Mouse (Mus musculus): ENCODE data around the gene Hemk1.

Hemk1 gene

GRCm38 (mm10) chr9:107338172-107338883 lies at the start of gene Hemk1:
Gene Hemk1 (minus strand): TSS chr9:107338350.
- peak; percentile 13; the same call in 1 of the 2 replicates for TF ChIP-seq GATA4 (IDR thresholded peaks at IDR 0.05; ENCODE audit: insufficient replicate concordance, low read length)

DNA sequence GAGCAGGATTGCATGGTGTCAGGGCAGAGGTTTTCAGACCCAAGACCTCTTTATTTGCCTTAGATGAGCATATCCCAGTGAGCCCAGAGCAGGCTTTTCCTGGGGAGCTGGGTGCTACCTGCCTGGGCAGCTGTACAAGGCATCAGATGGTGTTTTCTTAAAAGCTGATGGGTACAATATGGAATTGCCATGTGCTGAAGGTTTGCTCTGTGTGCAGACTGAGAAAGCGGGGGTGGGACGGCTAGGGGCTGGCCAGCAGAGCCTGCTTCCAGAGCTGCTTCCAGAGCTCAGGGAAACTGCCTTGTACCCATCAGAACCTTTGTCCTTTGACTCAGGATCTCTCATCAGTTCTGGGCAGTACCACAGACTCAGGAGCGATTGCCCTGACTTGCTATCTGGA lies 49.6 kb upstream of the Hemk1 start:
- no peak for TF ChIP-seq GATA4 (IDR thresholded peaks at IDR 0.05; ENCODE audit: insufficient replicate concordance, low read length)

- no peak for TF ChIP-seq GATA4 (IDR thresholded peaks at IDR 0.05; ENCODE audit: insufficient replicate concordance, low read length)
Observed at GRCm38 (mm10) chr9:107386722-107387121, 48.6 kb upstream of the Hemk1 start.

- no peak for TF ChIP-seq GATA4 (IDR thresholded peaks at IDR 0.05; ENCODE audit: insufficient replicate concordance, low read length)
Observed at GRCm38 (mm10) chr9:107384396-107384795, 46.2 kb upstream of the Hemk1 start.

GRCm38 (mm10) chr9:107381723-107382122 lies 43.6 kb upstream of the Hemk1 start:
- TF ChIP-seq GATA4 (IDR thresholded peaks at IDR 0.05; ENCODE audit: insufficient replicate concordance, low read length): no peak

DNA sequence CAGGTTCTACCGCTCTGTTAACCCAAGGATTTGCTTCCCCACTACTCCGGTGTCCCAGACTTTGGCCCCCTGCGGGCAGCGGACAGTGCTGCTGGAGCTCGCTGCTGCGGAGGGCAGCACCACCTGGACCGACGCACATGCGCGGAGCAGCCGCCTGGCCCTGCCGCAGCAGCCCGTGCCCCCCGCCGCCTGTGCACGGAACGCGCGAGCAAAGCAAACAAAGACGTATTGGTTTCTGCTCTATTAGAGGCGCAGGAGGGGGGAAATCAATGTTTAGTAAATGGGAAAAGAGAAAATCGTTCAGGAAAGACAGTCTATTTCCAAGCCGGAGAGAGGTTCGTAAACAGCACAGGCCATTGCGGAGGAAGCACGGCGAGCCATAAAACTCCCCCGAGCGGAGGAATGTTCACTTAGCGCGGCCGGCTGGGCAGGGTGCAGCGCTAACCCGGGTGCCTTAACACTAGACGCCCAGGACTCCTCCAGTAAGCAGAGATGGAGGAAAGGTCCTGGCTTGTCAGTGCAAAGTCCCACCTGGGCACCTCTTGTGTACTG lies 39.9 kb upstream of the Hemk1 start:
- no peak for TF ChIP-seq GATA4 (IDR thresholded peaks at IDR 0.05; ENCODE audit: insufficient replicate concordance, low read length)

DNA sequence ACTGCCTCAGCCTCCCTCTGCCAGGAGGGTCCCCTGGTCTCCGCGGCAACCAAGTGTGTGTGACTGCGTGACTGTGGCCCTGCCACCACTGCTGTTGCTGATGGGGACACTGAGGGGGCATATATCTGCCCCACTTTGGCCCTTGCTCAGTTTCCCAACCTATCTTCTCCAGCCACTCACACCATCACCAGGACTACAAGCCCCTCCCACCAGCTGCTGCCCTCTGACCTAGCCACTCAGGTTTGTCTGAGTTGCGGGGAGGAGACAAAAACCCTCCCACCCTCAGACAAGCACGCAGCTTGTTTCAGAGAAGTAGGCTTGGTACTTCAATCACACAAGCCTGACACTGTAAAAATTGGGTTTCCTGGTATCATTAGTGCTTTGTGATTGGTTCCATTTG lies 37.3 kb upstream of the Hemk1 start:
- TF ChIP-seq GATA4 (IDR thresholded peaks at IDR 0.05; ENCODE audit: insufficient replicate concordance, low read length): no peak

DNA sequence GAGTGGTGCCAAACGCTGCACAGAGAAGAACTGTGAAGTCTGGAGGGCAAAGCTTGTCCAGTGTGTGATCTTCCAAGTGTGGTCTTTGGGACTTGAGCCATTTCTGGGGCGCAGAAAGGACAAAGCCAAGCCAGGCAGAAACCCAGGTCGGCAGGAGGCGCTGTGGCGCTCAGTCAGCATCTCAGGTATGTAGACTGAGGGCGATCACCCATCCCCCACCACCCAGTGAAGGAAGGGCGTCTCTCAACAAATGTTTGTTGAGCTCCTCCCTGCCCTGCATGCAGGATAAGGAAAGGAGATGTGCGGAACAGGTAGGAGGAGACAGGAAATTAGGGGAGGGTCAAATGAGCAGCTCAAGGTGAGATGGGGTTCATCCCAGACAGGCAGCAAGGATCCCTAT lies 36.5 kb upstream of the Hemk1 start:
- no peak for TF ChIP-seq GATA4 (IDR thresholded peaks at IDR 0.05; ENCODE audit: insufficient replicate concordance, low read length)

DNA sequence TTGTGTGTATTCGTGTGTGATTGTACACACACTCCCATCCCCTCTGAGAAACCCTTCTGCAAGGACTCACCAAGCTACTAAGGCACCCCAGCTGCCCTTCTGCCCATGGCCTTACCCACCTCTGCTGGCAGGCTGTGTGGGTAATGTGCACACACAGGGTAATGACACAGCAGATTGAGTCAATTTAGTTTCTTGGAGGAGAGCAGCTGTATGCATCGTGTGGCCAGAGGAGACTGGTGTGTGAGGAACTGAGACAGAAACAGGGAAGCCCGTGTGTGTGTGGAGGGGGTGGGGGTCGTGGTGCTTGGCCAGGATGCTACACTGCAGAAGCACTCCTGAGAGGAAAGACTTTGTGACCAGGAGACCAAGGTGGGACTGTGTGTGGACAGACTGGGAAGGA lies 34.3 kb upstream of the Hemk1 start:
- no peak for TF ChIP-seq GATA4 (IDR thresholded peaks at IDR 0.05; ENCODE audit: insufficient replicate concordance, low read length)

DNA sequence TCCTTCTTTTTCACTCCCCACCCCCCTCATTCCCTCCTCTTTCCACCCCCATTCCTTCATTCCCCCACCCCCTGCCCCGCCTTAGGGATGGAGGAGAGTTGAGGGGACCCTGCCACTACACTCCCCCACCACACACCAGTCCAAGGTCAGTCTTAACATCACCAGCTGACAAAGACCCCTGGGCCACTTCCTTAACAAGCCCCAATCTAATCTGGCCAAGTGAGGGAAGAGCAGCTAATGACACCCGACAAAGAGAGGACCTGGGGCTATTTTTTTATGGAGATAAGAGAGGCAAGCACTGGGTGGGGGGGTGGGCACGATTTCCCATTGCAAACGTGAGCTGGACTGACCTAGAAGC lies 31.9 kb upstream of the Hemk1 start:
- TF ChIP-seq GATA4 (IDR thresholded peaks at IDR 0.05; ENCODE audit: insufficient replicate concordance, low read length): no peak

DNA sequence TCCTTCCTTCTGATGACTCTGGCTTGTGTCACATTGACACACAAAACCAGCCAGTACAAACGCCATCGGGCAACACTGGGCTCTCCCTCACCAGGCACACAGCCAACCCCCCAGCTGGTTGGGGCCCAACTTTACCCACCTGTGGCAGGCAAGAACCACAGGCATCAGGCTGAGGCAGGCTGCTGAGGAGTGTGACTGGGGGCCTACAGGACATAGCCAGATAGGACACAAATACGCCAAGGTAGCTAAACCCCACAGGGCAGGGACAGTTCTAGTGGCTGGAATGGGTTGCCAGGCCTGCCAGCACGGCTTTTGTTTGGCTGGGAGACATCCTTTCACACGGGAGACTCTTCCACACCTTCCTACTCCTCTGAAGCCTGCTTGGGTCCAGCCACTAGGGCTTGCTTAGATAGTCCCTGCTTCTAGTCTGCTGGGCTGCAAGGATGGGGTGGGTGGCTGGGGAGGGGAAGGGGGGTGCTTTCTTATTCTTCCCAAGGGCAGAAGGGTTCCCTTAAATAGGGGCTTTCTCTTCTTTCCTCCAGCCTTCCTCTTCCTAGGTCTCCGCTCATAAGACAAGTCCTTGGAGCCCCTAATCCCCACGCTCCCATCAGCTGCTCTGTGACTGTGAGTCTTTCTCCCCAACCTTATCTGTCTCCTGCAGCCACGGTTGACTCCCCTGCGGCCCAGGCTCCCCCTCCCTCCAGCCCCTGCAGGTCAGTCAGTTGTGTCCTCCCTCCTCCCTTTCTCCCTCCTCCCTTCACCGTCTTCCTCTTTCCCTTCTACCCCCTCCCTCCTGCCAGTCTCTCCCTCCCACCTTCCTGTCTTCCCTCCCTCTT lies 31.3 kb upstream of the Hemk1 start:
- TF ChIP-seq GATA4 (IDR thresholded peaks at IDR 0.05; ENCODE audit: insufficient replicate concordance, low read length): no peak

DNA sequence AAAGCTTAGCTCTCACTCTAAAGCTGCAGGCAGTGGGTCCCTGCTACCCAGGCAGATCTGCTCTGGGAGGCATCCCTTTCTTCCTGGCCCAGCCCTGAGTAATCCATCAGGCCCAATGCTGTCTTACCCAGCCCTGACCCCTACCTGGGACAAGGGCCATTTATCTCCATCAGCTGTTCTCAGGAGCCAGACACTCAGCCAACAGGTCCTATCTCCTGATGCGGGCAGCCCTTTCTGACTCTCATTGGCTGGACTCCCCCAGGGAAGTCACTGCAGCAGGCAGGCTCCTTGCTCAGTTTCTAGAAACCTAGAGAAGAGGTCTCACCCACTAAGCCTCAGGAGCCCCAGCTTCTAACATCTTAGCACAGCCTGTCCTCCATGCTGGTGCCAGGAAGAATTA lies 30.2 kb upstream of the Hemk1 start:
- no peak for TF ChIP-seq GATA4 (IDR thresholded peaks at IDR 0.05; ENCODE audit: insufficient replicate concordance, low read length)

DNA sequence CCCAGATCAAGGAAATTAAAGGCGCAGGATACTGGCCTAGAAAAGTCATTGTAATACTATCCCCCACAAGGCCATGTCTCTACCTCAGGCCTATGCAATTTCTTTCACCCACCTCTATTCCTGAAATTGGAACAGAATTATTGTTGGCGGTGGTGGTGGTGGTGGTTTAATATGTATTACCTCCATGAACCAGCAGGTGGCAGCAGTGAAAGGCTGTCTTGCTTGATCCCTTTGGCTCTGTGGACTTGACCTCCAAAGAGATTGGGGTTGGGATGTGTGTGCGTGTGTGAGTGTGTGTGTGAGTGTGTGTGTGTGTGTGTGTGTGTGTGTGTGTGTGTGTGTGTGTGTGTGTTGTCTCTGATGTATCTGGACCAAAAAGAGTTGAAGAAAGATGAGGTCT lies 28.5 kb upstream of the Hemk1 start:
- TF ChIP-seq GATA4 (IDR thresholded peaks at IDR 0.05; ENCODE audit: insufficient replicate concordance, low read length): no peak

DNA sequence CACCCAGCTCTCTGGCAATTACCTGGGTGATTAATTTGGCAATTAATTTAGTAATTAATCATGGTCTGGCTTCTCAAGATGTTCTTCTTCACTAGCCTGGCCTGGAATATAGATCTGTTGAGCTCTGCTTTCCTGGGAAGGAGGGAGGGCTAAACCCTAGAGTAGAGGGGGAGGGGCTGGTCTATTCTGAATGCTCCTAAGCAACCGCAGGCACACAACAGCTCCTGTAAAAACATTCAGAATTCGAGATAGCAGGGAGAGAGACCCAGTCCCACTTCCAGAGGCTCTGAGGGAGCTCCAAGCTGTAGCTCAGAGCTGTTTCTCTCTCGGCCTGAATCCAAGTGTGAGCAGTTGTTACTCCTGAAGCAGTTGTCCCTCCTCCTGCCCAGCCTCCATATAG lies 22.8 kb upstream of the Hemk1 start:
- TF ChIP-seq GATA4 (IDR thresholded peaks at IDR 0.05; ENCODE audit: insufficient replicate concordance, low read length): no peak

DNA sequence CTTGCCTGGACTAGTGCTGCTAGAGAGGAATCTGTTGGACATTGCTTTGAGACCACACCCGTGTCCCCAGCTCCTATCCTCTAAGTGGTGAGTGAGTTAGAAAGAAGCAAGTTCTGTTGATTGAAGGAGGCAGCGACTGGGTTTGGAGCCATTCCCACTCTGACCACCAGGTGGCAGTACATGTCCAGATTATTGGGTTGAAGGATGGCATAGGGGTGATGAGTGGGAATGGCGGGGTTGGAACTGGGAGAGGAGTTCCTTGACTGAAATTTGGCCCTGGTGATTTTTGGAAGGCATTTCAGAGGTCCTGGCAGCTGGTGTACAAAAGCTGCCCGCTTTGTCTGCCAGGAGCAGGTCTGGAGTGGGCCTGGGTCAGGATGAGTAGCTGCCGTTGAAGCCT lies 19.5 kb upstream of the Hemk1 start:
- TF ChIP-seq GATA4 (IDR thresholded peaks at IDR 0.05; ENCODE audit: insufficient replicate concordance, low read length): no peak

Measured in liver, adult (tissue).